Mouse (Mus musculus) lung, adult 2 months (tissue): Measurements from ENCODE around the gene Slc32a1.

ENCODE experiments used
- CTCF ChIP-seq: fragments of 200-500 bp; IDR thresholded peaks from 2 replicates; pipeline ENCODE4 v1.5.1; 2011; ENCODE audit warnings: mild to moderate bottlenecking, low read length, control low read depth; ENCODE audit not compliant: insufficient read depth
- POLR2A ChIP-seq: fragments of 200-500 bp; IDR thresholded peaks from 2 replicates; pipeline ENCODE4 v1.6.1; 2011; ENCODE audit warnings: low read depth, mild to moderate bottlenecking, control low read depth, low read length, borderline replicate concordance; ENCODE audit errors: extremely low read depth

- TF ChIP-seq CTCF (no peak), POLR2A (no peak)
Observed at GRCm38 (mm10) chr2:158628858-158629257, 18.3 kb downstream of the Slc32a1 start.
